Mouse (Mus musculus) heart, adult 2 months (tissue): ENCODE results near the gene Vmn1r148. TPM values are rescaled to one million over a fixed set of nuclear protein-coding genes. Genes with fewer than 3 reads are reported as not detected.
"Not testable (repeated sequence)": the region's sequence is repeated elsewhere in the genome, so short reads cannot be mapped to it uniquely, and the experiment has no call there.

Source experiments
- DNase-seq, 2 experiments: peaks; one replicate each; pipeline ENCODE4 v3.0.0; 2021
- H3K27ac ChIP-seq: fragments of 200-600 bp; 2 replicates; pipeline ENCODE4 v1.8.1; 2022
- H3K27me3 ChIP-seq: fragments of 200-500 bp; 2 replicates; pipeline ENCODE4 v1.6.1; 2012; ENCODE audit warnings: mild to moderate bottlenecking, low read length, inconsistent platforms, mixed read lengths; ENCODE audit not compliant: control insufficient read depth, insufficient read depth
- H3K36me3 ChIP-seq: fragments of 200-500 bp; 2 replicates; pipeline ENCODE4 v1.6.1; 2012; ENCODE audit warnings: low read length, inconsistent platforms; ENCODE audit not compliant: control insufficient read depth, insufficient read depth
- H3K4me1 ChIP-seq: fragments of 200-500 bp; 2 replicates; pipeline ENCODE4 v1.6.1; 2011; ENCODE audit warnings: low read length; ENCODE audit not compliant: control insufficient read depth, insufficient read depth
- H3K4me3 ChIP-seq: fragments of 200-600 bp; 2 replicates; pipeline ENCODE4 v1.8.1; 2022
- H3K79me2 ChIP-seq: fragments of 200-500 bp; replicated peaks from 2 replicates; pipeline ENCODE4 v1.6.1; 2012; ENCODE audit warnings: mild to moderate bottlenecking, inconsistent platforms, low read length, moderate library complexity, mixed read lengths; ENCODE audit not compliant: control insufficient read depth, insufficient read depth
- H3K9ac ChIP-seq: fragments of 200-500 bp; 2 replicates; pipeline ENCODE4 v1.6.1; 2012; ENCODE audit warnings: low read depth, mild to moderate bottlenecking, control low read depth, inconsistent platforms, low read length, mixed read lengths
- WGBS: fragments of 180-500 bp; shearing (Covaris S2); methylation state at CpG from one replicate; pipeline ENCODE4 v1.1.7; 2018; 5-methylcytosine and 5-hydroxymethylcytosine counted together
- intact Hi-C: fragments of 180-260 bp; cut with DNase I; formaldehyde crosslinking; loops from one replicate; pipeline ENCODE4 v1.15.1; 2025
- long read RNA-seq: library from polyadenylated mRNA; stranded (forward); transcript quantifications from one replicate; pipeline ENCODE4 v2.0.0, GENCODE M21; 2021
- polyA plus RNA-seq: library from polyadenylated mRNA; depleted of rRNA; stranded (reverse); fragments of >200 nt; gene quantifications from 2 replicates; pipeline ENCODE4 v1.2.3, GENCODE M21; 2012; rRNA removed
- total RNA-seq, 2 experiments: library from RNA; stranded (reverse); gene quantifications; 2 replicates each; pipeline ENCODE4 v1.2.3; 2021

Gene Vmn1r148
- total RNA-seq (not detected), polyA plus RNA-seq (not detected in 2 replicates)
- long read RNA-seq, result 0 reads

GRCm38 (mm10) chr7:22413283-22413682 lies at the start of gene Vmn1r148:
Gene Vmn1r148, plus strand, starts transcription at chr7:22413583.
- DNase-seq, H3K9ac ChIP-seq, H3K27ac ChIP-seq, H3K4me1 ChIP-seq, H3K27me3 ChIP-seq, H3K79me2 ChIP-seq, H3K36me3 ChIP-seq, H3K4me3 ChIP-seq, intact Hi-C loops: not testable (repeated sequence)
- WGBS, result no CpG with 5 or more reads among the region's 3 CpGs

- WGBS, result no CpG with 5 or more reads among the region's 1 CpGs
- H3K27ac ChIP-seq, H3K36me3 ChIP-seq, H3K27me3 ChIP-seq, intact Hi-C loops, DNase-seq, H3K79me2 ChIP-seq, H3K9ac ChIP-seq, H3K4me1 ChIP-seq, H3K4me3 ChIP-seq: not testable (repeated sequence)
Observed at GRCm38 (mm10) chr7:22370939-22371338, 42.4 kb upstream of the Vmn1r148 start, which contains the start of gene Gm8660. Gene Gm8660, minus strand, starts transcription at chr7:22371039.

GRCm38 (mm10) chr7:22438129-22438528 lies 24.7 kb downstream of the Vmn1r148 start, which contains the start of gene Vmn1r149:
Gene Vmn1r149, minus strand, starts transcription at chr7:22438229.
- WGBS, result no CpG with 5 or more reads among the region's 2 CpGs

GRCm38 (mm10) chr7:22463975-22464374 lies 50.6 kb downstream of the Vmn1r148 start, which contains the start of gene Gm10665:
Gene Gm10665, minus strand, starts transcription at chr7:22464075.
- DNase-seq, intact Hi-C loops, H3K27me3 ChIP-seq, H3K27ac ChIP-seq, H3K4me3 ChIP-seq, H3K9ac ChIP-seq, H3K4me1 ChIP-seq, H3K36me3 ChIP-seq, H3K79me2 ChIP-seq: not testable (repeated sequence)
- no CpG with 5 or more reads among the region's 5 CpGs for WGBS

More at GRCm38 (mm10) chr7:22438129-22438528, 24.7 kb downstream of the Vmn1r148 start, which contains the start of gene Vmn1r149:
- H3K4me1 ChIP-seq, H3K9ac ChIP-seq, H3K27ac ChIP-seq, intact Hi-C loops, H3K36me3 ChIP-seq, H3K27me3 ChIP-seq, H3K4me3 ChIP-seq, DNase-seq, H3K79me2 ChIP-seq: not testable (repeated sequence)

Other genes with a start within 250 kb of the Vmn1r148 start
- not detected for gene Vmn1r142, start 249.5 kb upstream of the Vmn1r148 start, total RNA-seq
- not detected in 2 replicates for gene Vmn1r142, start 249.5 kb upstream of the Vmn1r148 start, polyA plus RNA-seq
- not detected for gene Vmn1r143, start 224.2 kb upstream of the Vmn1r148 start, total RNA-seq
- gene Vmn1r143, start 224.2 kb upstream of the Vmn1r148 start, polyA plus RNA-seq, result not detected in 2 replicates
- not detected for gene Gm8653, start 212.3 kb upstream of the Vmn1r148 start, total RNA-seq
- gene Gm8653, start 212.3 kb upstream of the Vmn1r148 start, polyA plus RNA-seq, result not detected in 2 replicates
- gene Gm8453, start 184.1 kb upstream of the Vmn1r148 start, total RNA-seq, result not detected
- not detected in 2 replicates for gene Gm8453, start 184.1 kb upstream of the Vmn1r148 start, polyA plus RNA-seq
- not detected for gene Gm4187, start 83.9 kb upstream of the Vmn1r148 start, total RNA-seq
- gene Gm4187, start 83.9 kb upstream of the Vmn1r148 start, polyA plus RNA-seq, result not detected in 2 replicates
- not detected for gene Gm8660, start 42.5 kb upstream of the Vmn1r148 start, total RNA-seq
- gene Gm8660, start 42.5 kb upstream of the Vmn1r148 start, polyA plus RNA-seq, result not detected in 2 replicates
- gene Vmn1r149, start 24.6 kb downstream of the Vmn1r148 start, total RNA-seq, result not detected
- not detected in 2 replicates for gene Vmn1r149, start 24.6 kb downstream of the Vmn1r148 start, polyA plus RNA-seq
- gene Gm10665, start 50.5 kb downstream of the Vmn1r148 start, total RNA-seq, result not detected
- not detected in 2 replicates for gene Gm10665, start 50.5 kb downstream of the Vmn1r148 start, polyA plus RNA-seq
- gene Vmn1r151, start 86.1 kb downstream of the Vmn1r148 start, total RNA-seq, result not detected
- gene Vmn1r151, start 86.1 kb downstream of the Vmn1r148 start, polyA plus RNA-seq, result not detected in 2 replicates
- not detected for gene Vmn1r152, start 109.4 kb downstream of the Vmn1r148 start, total RNA-seq
- gene Vmn1r152, start 109.4 kb downstream of the Vmn1r148 start, polyA plus RNA-seq, result not detected in 2 replicates
- gene Gm8677, start 121.3 kb downstream of the Vmn1r148 start, total RNA-seq, result not detected
- not detected in 2 replicates for gene Gm8677, start 121.3 kb downstream of the Vmn1r148 start, polyA plus RNA-seq
- not detected for gene Gm4201, start 151.8 kb downstream of the Vmn1r148 start, total RNA-seq
- not detected in 2 replicates for gene Gm4201, start 151.8 kb downstream of the Vmn1r148 start, polyA plus RNA-seq
- gene Gm4565, start 174.5 kb downstream of the Vmn1r148 start, total RNA-seq, result not detected
- not detected in 2 replicates for gene Gm4565, start 174.5 kb downstream of the Vmn1r148 start, polyA plus RNA-seq
- not detected for gene Vmn1r155, start 244.4 kb downstream of the Vmn1r148 start, total RNA-seq
- gene Vmn1r155, start 244.4 kb downstream of the Vmn1r148 start, polyA plus RNA-seq, result not detected in 2 replicates